Mouse (Mus musculus) cortical plate, adult 2 months (tissue): Measurements from ENCODE around the gene B4galt1. TPM values are rescaled to one million over a fixed set of nuclear protein-coding genes. Genes with fewer than 3 reads are reported as not detected.

Source experiments
- H3K27ac ChIP-seq: fragments of 200-500 bp; 2 replicates; pipeline ENCODE4 v1.5.1; 2012; ENCODE audit warnings: low read length, control low read depth, inconsistent platforms; ENCODE audit not compliant: insufficient read depth
- H3K4me1 ChIP-seq: fragments of 200-500 bp; 2 replicates; pipeline ENCODE4 v1.6.1; 2011; ENCODE audit warnings: low read length; ENCODE audit not compliant: control insufficient read depth, insufficient read depth
- H3K4me3 ChIP-seq: fragments of 200-500 bp; 2 replicates; pipeline ENCODE4 v1.5.1; 2011; ENCODE audit warnings: mild to moderate bottlenecking, low read length, control low read depth; ENCODE audit not compliant: insufficient read depth
- CTCF ChIP-seq: fragments of 200-500 bp; IDR thresholded peaks from 2 replicates; pipeline ENCODE4 v1.5.1; 2011; ENCODE audit warnings: mild to moderate bottlenecking, control low read depth, low read length; ENCODE audit not compliant: insufficient read depth; ENCODE audit errors: extremely low read depth
- POLR2A ChIP-seq: fragments of 200-500 bp; IDR thresholded peaks from 2 replicates; pipeline ENCODE4 v1.6.1; 2011; ENCODE audit warnings: mild to moderate bottlenecking, low read length, control low read depth; ENCODE audit not compliant: insufficient read depth; ENCODE audit errors: extremely low read depth
- polyA plus RNA-seq: library from polyadenylated mRNA; depleted of rRNA; stranded (reverse); fragments of >200 nt; gene quantifications from 2 replicates; pipeline ENCODE4 v1.2.3, GENCODE M21; 2012

The B4galt1 gene
- polyA plus RNA-seq, 1 experiment = 4.3 TPM

DNA sequence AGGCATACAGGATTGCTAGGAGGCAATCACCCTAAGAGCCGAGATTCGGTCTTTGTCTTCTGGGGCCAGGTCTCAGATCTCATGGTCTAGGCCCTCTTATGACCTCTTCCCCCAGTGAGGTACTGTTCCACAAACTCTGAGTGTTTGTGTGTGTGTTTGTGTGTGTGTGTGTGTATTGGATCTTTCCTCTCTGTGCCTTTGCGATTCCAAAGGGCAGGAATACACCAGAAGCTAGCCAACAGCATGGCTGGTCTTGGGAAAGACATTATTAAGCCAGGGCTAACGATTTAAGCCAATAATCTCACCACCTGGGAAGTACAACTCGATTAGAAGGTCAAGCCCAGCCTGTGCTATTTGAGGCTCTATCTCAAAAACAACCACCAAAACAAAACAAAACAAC is 23.3 kb downstream of the B4galt1 start:
- Histone ChIP-seq H3K27ac (no peak overlapping the region), H3K4me3 (no peak overlapping the region), H3K4me1 (no peaks in the 10 kb centered on the region)
- TF ChIP-seq CTCF (no peak), POLR2A (no peak)

- Histone ChIP-seq H3K27ac (no peak overlapping the region), H3K4me1 (no peaks in the 10 kb centered on the region), H3K4me3 (no peak overlapping the region)
- TF ChIP-seq CTCF (no peak), POLR2A (no peak)
Measured at GRCm38 (mm10) chr4:40829654-40830400, 24.0 kb downstream of the B4galt1 start.

- Histone ChIP-seq H3K4me3 (no peak overlapping the region), H3K4me1 (no peaks in the 10 kb centered on the region), H3K27ac (no peak overlapping the region)
- TF ChIP-seq POLR2A (no peak), CTCF (no peak)
Measured at GRCm38 (mm10) chr4:40828910-40829309, 24.9 kb downstream of the B4galt1 start.

DNA sequence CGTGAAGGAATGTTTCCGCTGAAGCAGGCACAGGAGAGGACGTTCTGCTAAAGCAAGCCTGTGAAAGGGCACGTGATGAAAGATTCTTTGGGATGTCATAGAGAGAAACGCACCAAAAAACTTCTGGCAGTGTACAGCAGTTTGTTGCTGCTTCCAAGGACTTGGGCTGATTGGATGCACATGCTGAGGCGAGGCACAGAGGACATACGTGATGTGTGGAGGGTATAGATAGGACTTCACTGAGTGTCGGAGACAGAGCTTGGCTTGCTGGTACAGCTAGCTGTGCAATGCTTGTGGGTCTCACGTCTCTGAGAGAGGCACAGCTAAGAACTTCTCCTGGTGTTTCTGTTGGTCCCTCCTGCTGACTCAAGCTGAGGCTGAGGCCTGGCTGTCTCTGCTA is 25.9 kb downstream of the B4galt1 start:
- no peak for TF ChIP-seq POLR2A
- no peak for TF ChIP-seq CTCF
- H3K4me3 ChIP-seq = no peak overlapping the region
- H3K27ac ChIP-seq = no peak overlapping the region
- H3K4me1 ChIP-seq = no peaks in the 10 kb centered on the region

- Histone ChIP-seq H3K4me3 (no peak overlapping the region), H3K27ac (no peak overlapping the region), H3K4me1 (no peaks in the 10 kb centered on the region)
- no peak for TF ChIP-seq POLR2A
Measured at GRCm38 (mm10) chr4:40826810-40827209, 27.0 kb downstream of the B4galt1 start.

- no peak for TF ChIP-seq POLR2A
- no peak for TF ChIP-seq CTCF
- no peak overlapping the region for H3K4me3 ChIP-seq
- H3K27ac ChIP-seq = no peak overlapping the region
- H3K4me1 ChIP-seq = no peaks in the 10 kb centered on the region
Measured at GRCm38 (mm10) chr4:40825981-40826380, 27.8 kb downstream of the B4galt1 start.

DNA sequence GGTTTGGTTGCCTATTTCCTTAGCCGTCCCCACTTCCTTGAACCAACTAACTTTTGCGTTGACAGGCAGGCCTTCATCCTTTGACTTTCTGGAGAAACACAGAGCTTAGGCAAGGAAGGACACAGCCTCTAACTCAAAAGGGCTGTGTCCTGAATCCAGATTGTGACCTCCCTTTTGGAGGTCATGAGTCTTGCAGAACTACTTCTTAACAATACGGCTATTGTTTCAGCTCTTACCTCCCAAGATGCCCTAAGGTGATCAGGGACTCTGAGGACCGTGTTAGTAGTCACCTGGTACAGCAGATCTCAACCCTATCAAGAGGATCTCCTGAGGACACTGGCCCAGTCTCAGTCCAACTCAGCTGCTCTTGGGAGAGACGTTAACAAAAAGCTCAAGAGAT is 28.7 kb downstream of the B4galt1 start:
- no peak overlapping the region for H3K27ac ChIP-seq
- no peaks in the 10 kb centered on the region for H3K4me1 ChIP-seq
- TF ChIP-seq CTCF (no peak), POLR2A (no peak)
- no peak overlapping the region for H3K4me3 ChIP-seq

GRCm38 (mm10) chr4:40824505-40824904 is 29.3 kb downstream of the B4galt1 start:
- Histone ChIP-seq H3K27ac (no peak overlapping the region), H3K4me1 (no peaks in the 10 kb centered on the region), H3K4me3 (no peak overlapping the region)
- no peak for TF ChIP-seq CTCF
- no peak for TF ChIP-seq POLR2A

- no peak for TF ChIP-seq CTCF
- Histone ChIP-seq H3K27ac (no peak overlapping the region), H3K4me1 (no peaks in the 10 kb centered on the region), H3K4me3 (no peak overlapping the region)
Measured at GRCm38 (mm10) chr4:40823664-40824063, 30.1 kb downstream of the B4galt1 start.

DNA sequence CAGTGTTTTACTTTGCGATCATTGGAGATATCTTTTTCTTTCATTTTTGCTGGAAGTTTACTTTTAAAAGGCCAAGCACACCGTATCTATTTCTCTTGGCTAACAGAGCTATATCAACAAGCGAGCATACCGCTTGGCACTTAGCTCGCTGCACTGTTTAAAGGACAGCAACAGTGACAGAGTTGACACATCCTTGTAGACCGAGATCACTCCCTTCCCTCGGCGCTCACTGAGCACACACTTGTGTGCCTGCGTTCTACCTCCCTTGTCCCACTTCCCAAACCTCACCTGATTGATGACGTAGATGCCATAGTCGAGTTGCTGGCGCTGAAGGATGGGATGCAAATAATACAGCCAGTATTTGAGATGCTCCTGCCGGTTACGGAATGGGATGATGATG is 30.7 kb downstream of the B4galt1 start:
- no peaks in the 10 kb centered on the region for H3K4me1 ChIP-seq
- no peak for TF ChIP-seq CTCF
- no peak for TF ChIP-seq POLR2A
- H3K4me3 ChIP-seq = no peak overlapping the region
- H3K27ac ChIP-seq = no peak overlapping the region
